Mouse (Mus musculus) ovary, adult 18-20 months (tissue): ENCODE results near the gene Prss57.
"Not testable (repeated sequence)": the region's sequence is repeated elsewhere in the genome, so short reads cannot be mapped to it uniquely, and the experiment has no call there.

ENCODE experiments used
- DNase-seq: peaks from one replicate; pipeline ENCODE4 v3.0.0; 2022; ENCODE audit warnings: low spot score, mixed read lengths

Gene Prss57

DNA sequence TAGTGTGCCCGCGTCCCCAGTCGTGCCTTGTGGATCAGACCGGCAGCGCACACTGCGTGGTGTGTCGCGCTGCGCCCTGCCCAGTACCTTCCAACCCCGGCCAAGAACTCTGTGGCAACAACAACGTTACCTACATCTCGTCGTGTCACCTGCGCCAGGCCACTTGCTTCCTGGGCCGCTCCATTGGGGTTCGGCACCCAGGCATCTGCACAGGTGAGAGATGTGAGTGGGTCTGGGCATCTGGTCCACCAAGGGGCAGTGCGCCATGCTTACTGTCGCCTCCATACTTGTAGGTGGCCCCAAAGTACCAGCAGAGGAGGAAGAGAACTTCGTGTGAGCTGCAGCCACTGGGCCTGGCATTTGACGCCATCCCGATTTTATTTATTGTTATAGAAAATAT, 9.6 kb downstream of the Prss57 start:
- no peak for DNase-seq

DNA sequence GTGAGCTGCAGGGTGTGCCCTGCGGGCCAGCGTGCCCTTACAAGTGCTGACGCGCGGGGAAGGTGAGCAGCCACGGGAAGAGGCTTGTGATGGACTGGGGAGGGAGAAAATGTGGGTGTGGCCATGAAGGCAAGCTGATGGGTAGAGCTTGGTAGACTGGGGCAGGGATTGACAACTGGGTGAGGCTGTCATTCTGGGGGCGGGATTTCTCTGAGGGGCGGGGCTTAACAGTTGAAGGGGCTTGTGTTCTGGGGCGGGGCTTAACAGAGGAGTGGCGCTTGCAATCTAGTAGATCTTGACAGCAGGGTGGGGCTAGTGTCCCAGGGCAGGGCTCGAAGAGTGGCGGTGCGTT, 10.1 kb downstream of the Prss57 start:
- no peak for DNase-seq

DNA sequence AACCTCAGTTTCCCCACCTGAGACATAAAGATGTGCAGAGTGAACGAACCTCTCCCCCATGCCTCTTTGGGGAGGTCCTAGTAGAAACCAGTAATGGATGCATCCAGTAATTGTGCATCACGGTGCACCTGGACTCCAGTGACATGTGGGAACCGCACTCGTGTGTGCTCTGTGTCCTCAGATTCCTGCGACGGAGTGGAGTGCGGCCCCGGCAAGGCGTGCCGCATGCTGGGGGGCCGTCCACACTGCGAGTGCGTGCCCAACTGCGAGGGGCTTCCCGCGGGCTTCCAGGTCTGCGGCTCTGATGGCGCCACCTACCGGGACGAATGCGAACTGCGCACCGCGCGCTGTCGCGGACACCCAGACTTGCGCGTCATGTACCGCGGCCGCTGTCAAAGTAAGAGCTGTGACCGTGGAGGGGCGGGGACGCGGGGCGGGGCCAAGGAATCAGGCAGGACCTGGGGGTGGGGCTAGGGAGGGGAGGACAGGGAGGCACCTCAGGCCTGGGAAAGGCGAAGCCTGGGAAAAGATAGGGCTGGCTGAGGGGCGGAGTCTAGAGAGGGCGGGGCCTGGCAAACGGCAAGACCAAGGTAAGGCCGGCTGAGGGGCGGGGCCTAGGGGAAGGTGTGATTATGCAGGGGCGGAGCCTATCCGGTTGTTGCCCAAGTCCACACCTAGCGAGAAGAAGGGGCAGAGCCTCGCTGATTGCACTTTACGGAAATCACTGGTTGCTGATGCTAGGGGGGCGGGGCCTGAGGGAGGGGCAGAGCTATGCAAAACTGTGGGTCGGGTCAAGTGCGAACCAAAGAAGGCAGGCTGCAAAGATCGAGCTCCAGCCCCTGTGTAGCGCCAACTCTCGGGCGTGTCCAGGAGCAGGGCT, 10.7 kb downstream of the Prss57 start:
- peak; percentile 96 for DNase-seq

- no peak for DNase-seq
These were observed 11.6 kb downstream of the Prss57 start for GRCm38 (mm10) chr10:79779193-79779592.

DNA sequence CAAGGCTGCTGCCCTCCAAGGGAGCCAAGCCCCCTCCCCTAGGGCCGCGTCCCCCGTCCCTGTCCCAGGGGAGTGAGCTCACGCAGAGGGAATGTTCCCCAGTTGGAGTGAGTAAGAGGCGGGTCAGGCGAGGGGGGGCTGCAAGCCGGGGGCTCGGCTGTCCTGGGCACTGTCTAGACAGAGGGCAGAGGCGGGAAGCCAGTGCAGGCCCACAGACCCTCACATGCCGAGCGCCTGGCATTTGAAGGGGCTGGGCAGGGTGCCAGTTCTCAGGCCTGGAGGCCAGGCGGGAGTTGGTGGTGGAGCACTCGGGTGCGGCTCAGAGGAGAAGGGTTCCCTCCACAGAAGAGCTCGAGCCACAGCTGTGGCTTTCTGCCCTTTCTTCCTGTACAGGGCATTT, 12.8 kb downstream of the Prss57 start:
- DNase-seq, result no peak

DNA sequence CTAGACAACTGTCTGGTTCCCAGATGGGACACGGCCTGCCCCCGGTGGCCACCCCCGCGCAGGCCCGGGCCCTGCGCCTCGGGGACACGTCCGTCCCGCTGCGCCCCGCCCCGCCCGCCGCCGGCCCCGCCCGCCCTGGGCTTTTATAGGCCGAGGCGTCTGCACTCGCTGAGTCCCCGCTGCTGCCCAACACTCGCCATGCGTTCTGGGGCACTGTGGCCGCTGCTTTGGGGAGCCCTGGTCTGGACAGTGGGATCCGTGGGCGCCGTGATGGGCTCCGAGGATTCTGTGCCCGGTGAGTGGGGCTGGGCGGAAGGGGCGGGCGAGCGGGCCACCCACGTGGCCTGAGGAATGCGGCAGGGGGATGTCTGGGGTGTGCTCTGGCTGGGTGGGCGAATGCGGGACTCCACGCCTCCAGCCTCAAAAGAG, 13.6 kb downstream of the Prss57 start, which contains the start of gene Fstl3:
TSS of gene Fstl3 (plus strand) at position 170 of the 429 bp plus-strand sequence.
- no peak for DNase-seq

- DNase-seq, result no peak
These were observed 16.1 kb downstream of the Prss57 start for GRCm38 (mm10) chr10:79774486-79775279.

- no peak for DNase-seq
These were observed 17.6 kb downstream of the Prss57 start for GRCm38 (mm10) chr10:79773208-79773607.

DNA sequence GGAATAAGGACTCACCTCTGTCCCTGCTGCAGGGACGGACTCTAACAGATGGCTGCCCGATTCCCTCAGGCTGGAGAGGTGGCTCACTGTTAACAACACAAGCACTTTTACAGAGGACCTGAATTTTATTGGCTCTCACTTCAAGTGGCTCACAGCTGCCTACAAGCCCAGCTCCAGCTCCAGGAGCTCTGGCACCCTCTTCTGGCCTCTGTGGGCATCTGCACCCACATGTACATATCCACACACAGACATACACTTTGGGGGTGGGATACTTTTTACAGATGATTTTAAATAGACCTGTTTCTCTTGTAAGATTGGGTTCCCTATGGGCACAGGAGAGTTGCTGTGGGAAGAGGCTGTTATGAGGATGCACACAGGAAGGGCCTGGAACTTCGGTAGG, 18.4 kb downstream of the Prss57 start:
- DNase-seq, result no peak

GRCm38 (mm10) chr10:79769329-79769728, 21.4 kb downstream of the Prss57 start:
- no peak for DNase-seq

- peak; percentile 53 for DNase-seq
These were observed 22.4 kb downstream of the Prss57 start for GRCm38 (mm10) chr10:79768400-79768799.

DNA sequence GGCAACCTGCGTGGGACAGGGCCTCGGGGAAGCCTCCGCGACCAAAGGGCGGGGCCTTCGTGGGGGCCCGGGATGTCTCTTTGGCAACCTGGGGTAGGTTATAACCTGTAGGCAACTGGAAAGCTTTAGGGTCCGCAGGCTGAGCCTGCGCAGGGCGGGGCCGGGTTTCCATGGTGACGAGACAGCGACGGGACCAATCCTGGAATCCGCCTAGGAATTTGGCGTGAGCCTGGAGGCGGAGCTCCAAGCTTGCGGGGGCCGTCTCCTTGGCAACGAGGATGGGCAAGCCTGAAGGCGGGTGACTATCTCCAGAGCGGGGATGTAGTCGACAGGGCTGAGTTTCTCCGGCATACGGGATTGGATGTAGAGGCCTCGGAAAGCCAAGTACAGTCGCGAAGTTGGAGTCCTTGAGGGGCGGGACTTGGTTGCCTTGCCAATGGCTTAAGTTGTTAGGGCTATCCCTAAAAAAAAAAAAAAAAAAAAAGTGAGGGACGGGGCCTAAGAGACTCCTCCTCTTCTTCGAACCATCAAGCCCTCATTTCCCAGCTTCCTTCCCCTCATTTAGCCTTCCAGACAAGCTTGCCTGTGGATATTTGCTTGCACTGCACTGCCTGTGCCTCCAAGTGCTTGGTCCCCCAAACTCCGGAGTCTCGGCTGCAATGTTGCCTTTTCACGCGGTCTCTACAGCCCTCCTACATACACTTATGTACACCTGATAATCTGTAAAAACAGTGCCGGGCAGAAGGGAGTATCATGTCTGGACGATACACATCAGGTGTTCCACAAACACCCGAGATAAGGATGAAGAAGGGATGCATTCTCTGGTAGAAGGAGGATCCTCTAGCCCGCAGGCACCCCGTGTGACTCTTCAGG, 23.2 kb downstream of the Prss57 start:
- peak; percentile 95 for DNase-seq

DNA sequence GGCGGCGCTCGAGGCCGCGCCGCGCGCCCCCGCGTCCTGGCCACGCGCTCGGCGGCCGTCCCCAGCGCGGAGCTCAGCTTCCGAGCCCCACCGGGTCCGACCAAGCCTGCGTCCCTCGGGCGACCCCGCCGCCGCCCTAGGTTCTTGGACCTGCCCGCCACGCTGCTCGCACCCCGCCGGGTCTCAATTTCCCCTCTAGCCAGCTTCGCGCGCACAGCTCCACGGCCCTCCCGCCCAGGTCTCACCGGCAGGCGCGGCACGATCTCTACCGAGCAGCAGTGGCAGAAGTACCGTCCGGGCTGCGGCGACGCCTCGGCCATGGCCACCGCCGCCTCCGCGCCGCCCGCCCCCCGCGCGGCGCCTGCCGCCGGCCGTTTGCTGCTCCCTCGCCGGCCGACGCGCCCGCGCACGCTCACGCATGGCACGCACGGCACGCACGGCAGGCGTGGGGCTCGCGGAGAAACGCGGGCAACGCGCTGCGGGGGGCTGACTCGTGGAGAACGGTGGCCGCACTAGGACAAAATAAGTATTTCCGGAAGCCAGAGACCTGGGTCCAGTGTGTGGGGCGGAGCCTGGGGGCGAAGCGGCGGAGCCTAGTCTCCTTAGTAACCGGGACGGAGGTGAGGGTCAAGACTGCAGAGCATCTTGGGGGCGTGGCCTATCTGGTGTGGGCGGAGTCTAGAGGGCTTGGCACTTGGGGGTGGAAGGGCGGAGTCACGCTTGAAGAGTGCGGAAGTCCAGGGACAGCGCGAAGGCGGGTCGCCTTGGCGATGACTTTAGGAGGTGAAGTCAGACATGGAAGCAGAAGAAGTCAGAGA, 24.0 kb downstream of the Prss57 start, which contains the start of gene Rnf126:
TSS of gene Rnf126 (minus strand) at position 445 of the 818 bp plus-strand sequence.
- DNase-seq, result peak; percentile 99

DNA sequence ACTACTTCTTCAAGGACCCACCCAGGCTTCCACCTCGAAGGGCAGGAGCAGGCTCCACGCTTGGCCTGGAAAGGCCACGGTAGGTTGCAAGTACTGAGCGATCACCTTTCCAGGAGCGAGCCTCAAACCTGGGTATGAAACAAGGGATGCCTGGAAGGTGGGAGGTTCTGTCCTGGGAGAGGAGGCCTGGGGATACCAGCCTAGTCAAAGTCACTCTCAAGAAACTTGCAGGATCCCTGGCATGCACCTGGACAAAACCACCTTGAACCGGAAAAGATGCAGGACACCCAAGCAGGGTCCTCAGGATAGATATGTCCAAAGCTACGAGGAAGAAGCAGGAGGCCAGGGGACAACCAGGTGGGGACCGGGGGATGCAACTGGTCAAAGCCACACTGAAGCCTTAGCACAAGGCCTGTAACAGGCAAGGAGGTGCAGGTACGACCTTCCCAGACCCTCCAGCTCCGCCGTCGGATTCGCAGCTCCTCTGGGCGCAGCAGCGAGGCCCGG, 24.7 kb downstream of the Prss57 start:
- no peak for DNase-seq

DNA sequence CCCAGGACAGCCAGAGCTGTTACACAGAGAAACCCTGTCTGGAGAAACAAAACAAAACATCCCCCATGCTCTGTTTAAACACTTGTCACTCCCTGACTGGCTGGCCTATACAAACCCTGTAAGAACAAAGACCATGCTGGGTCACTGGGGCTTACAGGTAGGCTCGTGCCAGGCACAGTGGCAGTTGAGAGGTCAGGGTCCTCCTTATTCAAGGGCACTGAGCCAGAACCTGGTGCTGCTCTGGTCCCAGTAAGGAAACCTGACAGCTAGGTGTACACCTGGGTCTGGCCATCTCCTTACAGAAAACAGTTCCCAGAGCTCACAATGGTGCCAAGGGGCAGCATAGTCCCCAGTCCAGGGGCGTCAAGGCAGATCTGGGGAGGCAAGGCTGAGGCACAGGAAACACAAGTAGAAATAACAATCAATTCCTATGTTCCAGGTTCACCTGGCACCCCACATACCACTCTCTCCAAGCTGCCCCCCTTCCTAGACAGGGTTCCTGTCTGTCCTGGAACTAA, 25.5 kb downstream of the Prss57 start:
- DNase-seq, result no peak

DNA sequence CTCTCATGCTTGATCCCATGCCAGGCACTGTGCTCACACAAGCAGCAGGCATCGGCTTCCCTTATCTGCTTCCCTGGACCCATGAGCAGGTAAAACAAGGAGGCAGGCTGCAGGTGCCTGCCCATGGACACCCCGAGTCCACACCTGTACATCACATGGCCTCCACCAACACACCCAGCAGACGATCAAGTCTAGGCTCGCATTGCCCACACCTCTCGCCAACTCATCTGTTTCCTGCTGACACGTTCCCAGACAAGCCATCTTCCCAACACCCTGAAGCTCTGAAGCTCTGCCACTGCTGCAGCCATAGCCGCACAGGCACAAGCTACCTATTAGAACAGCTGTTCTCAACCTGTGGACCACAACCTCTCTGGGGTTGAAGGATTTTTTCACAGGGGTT, 26.5 kb downstream of the Prss57 start:
- DNase-seq, result no peak

DNA sequence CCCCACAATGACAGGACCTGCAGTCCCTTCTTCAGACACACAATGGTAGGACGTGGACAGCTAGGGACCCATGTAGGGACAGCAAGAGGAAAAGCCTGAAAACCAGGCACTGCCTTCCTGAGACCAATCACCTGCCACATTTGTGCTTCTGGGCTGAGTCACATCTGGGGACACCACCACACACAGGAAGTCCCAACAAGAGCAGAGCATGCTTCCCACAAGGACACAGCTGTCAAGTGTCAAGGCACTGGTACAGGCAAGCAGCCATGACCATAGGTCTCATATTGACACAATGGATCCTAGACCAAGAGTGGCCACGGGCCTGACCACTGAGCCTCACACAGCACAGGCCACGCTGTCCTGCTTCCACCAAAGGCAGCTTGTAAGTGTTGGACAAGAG, 27.9 kb downstream of the Prss57 start:
- no peak for DNase-seq

DNA sequence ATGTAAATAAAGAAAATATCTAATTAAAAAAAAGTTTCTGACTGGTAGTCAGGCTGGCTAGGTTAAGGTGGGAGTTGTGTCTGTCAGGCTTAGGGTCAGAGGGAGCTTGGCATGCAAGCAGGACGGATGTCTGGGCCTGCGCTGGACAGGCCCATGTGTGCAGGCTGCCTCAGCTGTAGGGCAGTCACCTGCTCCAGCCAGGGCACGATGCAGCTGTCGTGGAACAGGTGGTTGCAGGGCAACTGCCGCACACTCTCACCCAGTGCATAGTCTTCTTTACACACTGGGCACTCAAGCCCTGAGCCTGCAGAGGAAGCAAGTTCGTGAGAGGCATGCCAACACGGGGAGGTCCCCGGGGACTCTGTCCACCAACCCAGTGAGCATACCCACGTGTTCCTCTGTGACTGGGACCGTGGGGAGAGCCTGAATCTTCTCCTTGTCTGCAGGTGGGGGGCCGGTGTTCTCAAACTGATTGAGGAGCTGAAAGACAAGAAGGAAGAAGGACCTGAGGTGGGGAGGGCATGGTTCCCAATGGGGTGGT, 30.1 kb downstream of the Prss57 start:
- DNase-seq, result no peak

GRCm38 (mm10) chr10:79759675-79760074, 31.1 kb downstream of the Prss57 start:
- not testable (repeated sequence) for DNase-seq

DNA sequence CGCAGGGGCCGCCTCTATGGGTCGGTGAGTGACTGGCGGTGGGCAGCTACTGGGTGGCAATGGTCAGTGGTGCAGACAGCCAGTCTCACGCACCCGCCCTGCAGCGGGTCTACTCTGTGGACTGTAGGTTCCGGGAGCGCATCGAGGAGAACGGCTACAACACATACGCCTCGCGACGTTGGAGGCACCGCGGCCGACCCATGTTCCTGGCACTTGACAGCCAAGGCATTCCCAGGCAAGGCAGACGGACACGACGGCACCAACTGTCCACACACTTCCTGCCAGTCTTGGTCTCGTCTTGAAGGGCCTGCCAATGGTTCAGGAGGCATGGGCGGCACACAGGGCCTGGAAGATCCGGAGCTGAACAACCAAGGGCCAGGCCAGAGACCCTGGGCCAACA, 34.1 kb downstream of the Prss57 start:
- no peak for DNase-seq
